Mouse (Mus musculus) hindbrain, postnatal 0 days (tissue): ENCODE results near the gene Gbf1. TPM values are rescaled to one million over a fixed set of nuclear protein-coding genes. Genes with fewer than 3 reads are reported as not detected.

Experiments
- ATAC-seq: fragments of 200-750 bp; cut with Nextera tagmentation; 2 replicates; pipeline ENCODE4 v1.8.0; 2017; ENCODE audit warnings: mild to moderate bottlenecking, moderate TSS enrichment, moderate library complexity
- DNase-seq: peaks from one replicate; pipeline ENCODE4 v3.0.0-alpha.2; 2015; ENCODE audit warnings: low spot score
- H3K27ac ChIP-seq: fragments of 300-500 bp; sonication (generic); 2 replicates; pipeline ENCODE4 v1.5.1; 2014; ENCODE audit warnings: mild to moderate bottlenecking
- H3K27me3 ChIP-seq: fragments of 300-500 bp; sonication (generic); 2 replicates; pipeline ENCODE4 v1.6.1; 2014; ENCODE audit warnings: low read length, mixed read lengths; ENCODE audit not compliant: insufficient read depth
- H3K36me3 ChIP-seq: fragments of 300-500 bp; sonication (generic); 2 replicates; pipeline ENCODE4 v1.6.1; 2014; ENCODE audit warnings: low read length, mixed read lengths; ENCODE audit not compliant: insufficient read depth
- H3K4me1 ChIP-seq: fragments of 300-500 bp; sonication (generic); 2 replicates; pipeline ENCODE4 v1.6.1; 2014; ENCODE audit warnings: antibody characterized with exemption, low read length, mixed read lengths; ENCODE audit not compliant: insufficient read depth
- H3K4me2 ChIP-seq: fragments of 300-500 bp; sonication (generic); 2 replicates; pipeline ENCODE4 v1.6.1; 2014; ENCODE audit warnings: low read depth, mild to moderate bottlenecking, low read length, moderate library complexity, mixed read lengths
- H3K4me3 ChIP-seq: fragments of 300-500 bp; sonication (generic); 2 replicates; pipeline ENCODE4 v1.5.1; 2014; ENCODE audit warnings: low read length
- H3K9ac ChIP-seq: fragments of 300-500 bp; sonication (generic); replicated peaks from 2 replicates; pipeline ENCODE4 v1.6.1; 2014; ENCODE audit warnings: mild to moderate bottlenecking, low read length, moderate library complexity, mixed read lengths
- H3K9me3 ChIP-seq: fragments of 300-500 bp; sonication (generic); 2 replicates; pipeline ENCODE4 v1.6.1; 2016; ENCODE audit warnings: low read length, mixed read lengths
- CTCF ChIP-seq: IDR thresholded peaks from 2 replicates; pipeline ENCODE4 v1.5.1; 2016; ENCODE audit warnings: antibody characterized with exemption, control low read depth, low read depth
- WGBS: fragments of 180-500 bp; shearing (Covaris S2); extraction: QIAGEN DNeasy Blood & Tissue Kit; methylation state at CpG from one replicate; pipeline ENCODE4 v1.1.7; 2014; 5-methylcytosine and 5-hydroxymethylcytosine counted together
- polyA plus RNA-seq: library from polyadenylated mRNA; unstranded; fragments of >200 nt; fragmentation: Nextera tagmentation; extraction: Ambion mirVana; gene quantifications from 2 replicates; pipeline ENCODE4 v1.2.1, GENCODE M21; 2015
- total RNA-seq: library from RNA; depleted of rRNA; stranded (reverse); fragments of >200 nt; gene quantifications from 2 replicates; pipeline ENCODE4 v1.2.3, GENCODE M21; 2014

The Gbf1 gene
- total and polyA plus RNA-seq, 2 experiments from 2014 or later = 52.0 to 63.7 TPM

DNA sequence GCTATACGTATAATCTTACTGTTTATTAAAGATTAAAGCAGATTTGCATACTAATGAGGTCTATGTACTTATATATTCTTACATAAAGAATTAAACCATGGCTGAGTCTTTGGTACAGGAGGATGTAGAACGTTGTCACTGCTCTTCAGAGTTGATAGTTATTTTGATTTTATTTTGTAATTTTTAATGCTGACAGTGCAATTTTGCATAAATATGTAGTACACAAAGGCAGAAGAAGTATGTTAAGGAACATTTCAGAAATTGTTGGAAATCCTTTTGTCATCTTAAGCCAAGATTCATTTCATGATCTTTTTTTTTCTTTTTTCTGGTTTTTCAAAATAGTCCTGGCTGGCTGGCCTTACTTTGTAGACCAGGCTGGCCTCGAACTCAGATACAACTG is 17.1 kb downstream of the Gbf1 start:
- ATAC-seq = no peak
- Histone ChIP-seq H3K4me1 (no peaks in the 10 kb centered on the region), H3K36me3 (peaks cover 18% of the 10 kb centered on the region)

GRCm38 (mm10) chr19:46169913-46170312 is 17.6 kb downstream of the Gbf1 start:
- Histone ChIP-seq H3K4me3 (no peak overlapping the region), H3K4me2 (no peak overlapping the region), H3K9me3 (no peaks in the 10 kb centered on the region), H3K4me1 (no peaks in the 10 kb centered on the region), H3K27ac (no peak overlapping the region), H3K36me3 (peaks cover 13% of the 10 kb centered on the region), H3K27me3 (no peaks in the 10 kb centered on the region), H3K9ac (no peak overlapping the region)
- no peak for ATAC-seq
- WGBS = 67% methylated on average over 1 of the region's 1 CpGs
- no peak for DNase-seq
- TF ChIP-seq CTCF = no peak

More for the DNA sequence above, 17.1 kb downstream of the Gbf1 start:
- no peak overlapping the region for H3K27ac ChIP-seq
- H3K9me3 ChIP-seq = no peaks in the 10 kb centered on the region
- H3K9ac ChIP-seq = no peak overlapping the region
- no peak for TF ChIP-seq CTCF
- no peak overlapping the region for H3K4me3 ChIP-seq
- H3K4me2 ChIP-seq = no peak overlapping the region
- 80% methylated on average over 3 of the region's 3 CpGs for WGBS
- DNase-seq = no peak
- no peaks in the 10 kb centered on the region for H3K27me3 ChIP-seq

- peaks cover 9% of the 10 kb centered on the region for H3K36me3 ChIP-seq
- WGBS = 84% methylated on average over 5 of the region's 5 CpGs
- no peaks in the 10 kb centered on the region for H3K27me3 ChIP-seq
- no peak for DNase-seq
- no peaks in the 10 kb centered on the region for H3K4me1 ChIP-seq
- TF ChIP-seq CTCF = no peak
- no peak overlapping the region for H3K4me3 ChIP-seq
- no peak overlapping the region for H3K27ac ChIP-seq
- H3K9me3 ChIP-seq = no peaks in the 10 kb centered on the region
- no peak overlapping the region for H3K4me2 ChIP-seq
- H3K9ac ChIP-seq = no peak overlapping the region
- ATAC-seq = no peak
These were observed 20.2 kb downstream of the Gbf1 start for GRCm38 (mm10) chr19:46172541-46172940.

GRCm38 (mm10) chr19:46175173-46175572 is 22.9 kb downstream of the Gbf1 start:
- Histone ChIP-seq H3K9me3 (no peaks in the 10 kb centered on the region), H3K4me3 (no peak overlapping the region), H3K27ac (no peak overlapping the region), H3K9ac (no peak overlapping the region), H3K36me3 (peaks cover 9% of the 10 kb centered on the region), H3K27me3 (no peaks in the 10 kb centered on the region), H3K4me2 (no peak overlapping the region), H3K4me1 (no peaks in the 10 kb centered on the region)
- no peak for TF ChIP-seq CTCF
- no peak for ATAC-seq
- DNase-seq = no peak

DNA sequence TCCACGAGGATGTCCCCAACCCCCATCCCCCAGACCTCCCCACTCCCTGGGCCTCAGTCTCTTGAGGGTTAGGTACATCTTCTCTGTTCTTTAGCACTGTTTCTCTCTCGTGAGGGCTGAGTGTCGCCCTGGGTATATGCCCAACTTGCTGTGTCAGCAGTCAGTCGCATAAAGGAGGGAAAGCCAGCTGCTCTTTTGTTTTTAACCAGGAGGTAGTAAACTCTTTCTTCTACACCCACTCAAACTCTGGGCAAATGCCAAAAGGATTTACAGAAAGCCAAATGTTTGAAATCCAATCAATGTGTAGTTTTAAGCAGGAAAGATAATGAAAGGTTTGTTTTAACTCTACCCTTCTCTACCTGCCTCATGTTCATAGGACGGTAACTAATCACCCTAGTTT is 24.7 kb downstream of the Gbf1 start:
- no peak for ATAC-seq
- H3K9me3 ChIP-seq = no peaks in the 10 kb centered on the region
- no peak for TF ChIP-seq CTCF
- H3K36me3 ChIP-seq = 0 out of 2 replicates have a peak, but pooled peaks cover 1% of the 10 kb centered on the region
- peak; percentile 3 for DNase-seq
- no peak overlapping the region for H3K4me2 ChIP-seq
- no peak overlapping the region for H3K4me3 ChIP-seq
- H3K27me3 ChIP-seq = no peaks in the 10 kb centered on the region
- H3K27ac ChIP-seq = no peak overlapping the region
- no peak overlapping the region for H3K9ac ChIP-seq
- H3K4me1 ChIP-seq = no peaks in the 10 kb centered on the region
- 39% methylated on average over 5 of the region's 5 CpGs for WGBS

DNA sequence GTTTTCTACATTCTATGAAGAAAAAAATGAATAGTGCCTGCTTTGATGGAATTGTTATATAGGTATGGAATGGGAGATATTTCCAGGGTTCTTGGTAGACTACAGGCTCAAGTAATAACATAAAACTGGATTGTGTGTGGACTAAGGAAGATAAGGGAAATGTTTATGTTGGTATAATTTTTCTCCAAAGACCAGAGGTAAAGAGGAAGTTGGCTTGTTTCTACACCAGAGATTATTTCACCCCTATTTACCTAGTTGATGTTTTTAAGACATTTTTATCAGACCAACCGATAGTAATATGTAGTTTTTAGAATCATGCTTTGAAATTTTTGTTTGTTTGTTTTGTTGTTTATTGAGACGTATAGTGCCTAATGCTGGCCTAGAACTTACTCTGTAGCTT is 28.0 kb downstream of the Gbf1 start:
- TF ChIP-seq CTCF = no peak
- H3K4me3 ChIP-seq = no peak overlapping the region
- ATAC-seq = no peak
- H3K27ac ChIP-seq = no peak overlapping the region
- no peak for DNase-seq
- no peak overlapping the region for H3K4me2 ChIP-seq
- 96% methylated on average over 2 of the region's 2 CpGs for WGBS
- H3K9ac ChIP-seq = no peak overlapping the region
- no peaks in the 10 kb centered on the region for H3K4me1 ChIP-seq
- no peaks in the 10 kb centered on the region for H3K27me3 ChIP-seq
- H3K36me3 ChIP-seq = 0 out of 2 replicates have a peak, but pooled peaks cover 6% of the 10 kb centered on the region
- no peaks in the 10 kb centered on the region for H3K9me3 ChIP-seq

GRCm38 (mm10) chr19:46182241-46182640 is 29.9 kb downstream of the Gbf1 start:
- WGBS = 91% methylated on average over 3 of the region's 3 CpGs

More at GRCm38 (mm10) chr19:46182241-46182640, 29.9 kb downstream of the Gbf1 start:
- H3K9ac ChIP-seq = no peak overlapping the region
- H3K4me3 ChIP-seq = no peak overlapping the region
- H3K27me3 ChIP-seq = no peaks in the 10 kb centered on the region
- 0 out of 2 replicates have a peak, but pooled peaks cover 6% of the 10 kb centered on the region for H3K36me3 ChIP-seq
- ATAC-seq (no peak), DNase-seq (no peak)
- H3K4me2 ChIP-seq = no peak overlapping the region
- no peaks in the 10 kb centered on the region for H3K9me3 ChIP-seq
- TF ChIP-seq CTCF = no peak
- H3K27ac ChIP-seq = no peak overlapping the region
- H3K4me1 ChIP-seq = no peaks in the 10 kb centered on the region
